ENCODE assay signal across 18 mouse cellular contexts in genomic region chr2:19704272-19704671, GRCm38 (mm10). TPM values are rescaled to one million over a fixed set of nuclear protein-coding genes. Genes with fewer than 3 reads are reported as not detected.
A peak's percentile ranks its signal among the peaks of the same experiment; 100 is the strongest.
DNase-seq lines count a peak whose midpoint lies in the region; ATAC-seq and TF ChIP-seq lines count a peak whose summit lies in the region.
"Had no signal": no experiment of that assay in that cellular context is flagged by ENCODE, and none has a peak within 500 bp of the region (broad histone marks: within the 10 kb centered on the region; RNA-seq: fewer than 3 reads in every experiment).

No protein-coding gene starts in this region.

- H3K27me3 ChIP-seq in kidney, adult 2 months (replicated peaks; ENCODE audit: control insufficient read depth, insufficient read depth, low read length), result no peaks in the 10 kb centered on the region
- H3K27me3 ChIP-seq in midbrain, postnatal 0 days (ENCODE audit: insufficient read depth, low read length), result no peaks in the 10 kb centered on the region
- H3K27me3 ChIP-seq in midbrain, embryonic 13.5 days, result no peaks in the 10 kb centered on the region
- no peaks in the 10 kb centered on the region for H3K27me3 ChIP-seq in heart, embryonic 14.5 days (ENCODE audit: control insufficient read depth, insufficient read depth, low read length)
- H3K27me3 ChIP-seq in stomach, postnatal 0 days (ENCODE audit: control insufficient read depth, insufficient read depth, low read length), result no peaks in the 10 kb centered on the region
- H3K27me3 ChIP-seq: forebrain, embryonic 15.5 days; kidney, embryonic 15.5 days had no signal

- no peak overlapping the region for H3K9ac ChIP-seq in midbrain, postnatal 0 days (replicated peaks; ENCODE audit: low read length, poor library complexity, severe bottlenecking)
- no peak overlapping the region for H3K9ac ChIP-seq in midbrain, embryonic 13.5 days (replicated peaks)
- no peak overlapping the region for H3K9ac ChIP-seq in heart, embryonic 14.5 days (ENCODE audit: low read length)
- H3K9ac ChIP-seq in stomach, postnatal 0 days (ENCODE audit: low read length), result no peak overlapping the region
- H3K9ac ChIP-seq: forebrain, embryonic 15.5 days; hindbrain, embryonic 14.5 days; kidney, embryonic 15.5 days; liver, embryonic 14.5 days had no signal

- no peak overlapping the region for H3K27ac ChIP-seq in kidney, adult 2 months (ENCODE audit: insufficient read depth, low read depth, low read length)
- no peak overlapping the region for H3K27ac ChIP-seq in midbrain, postnatal 0 days (ENCODE audit: low read depth, low read length)
- no peak overlapping the region for H3K27ac ChIP-seq in midbrain, embryonic 13.5 days
- peak overlapping the region; percentile 66 to 89 for H3K27ac ChIP-seq in heart, embryonic 14.5 days (replicated peaks in 1 of 2; ENCODE audit: control insufficient read depth in 1 of 2, insufficient read depth in 1 of 2, low read depth in 2 of 2, low read length in 2 of 2)
- peak overlapping the region; percentile 20; the same call in 1 of the 2 replicates for H3K27ac ChIP-seq in stomach, postnatal 0 days (replicated peaks)
- H3K27ac ChIP-seq: forebrain, embryonic 15.5 days; hindbrain, embryonic 14.5 days; kidney, embryonic 15.5 days; liver, embryonic 14.5 days; midbrain, embryonic 10.5 days had no signal

- H3K4me3 ChIP-seq in kidney, adult 2 months (ENCODE audit: insufficient read depth, low read depth, low read length), result no peak overlapping the region
- H3K4me3 ChIP-seq in midbrain, postnatal 0 days (ENCODE audit: low read depth, low read length), result no peak overlapping the region
- H3K4me3 ChIP-seq in midbrain, embryonic 13.5 days (replicated peaks), result no peak overlapping the region
- no peak overlapping the region for H3K4me3 ChIP-seq in heart, embryonic 14.5 days (ENCODE audit: control insufficient read depth in 1 of 2, insufficient read depth in 1 of 2, low read depth in 1 of 2, low read length in 2 of 2)
- no peak overlapping the region for H3K4me3 ChIP-seq in stomach, postnatal 0 days (ENCODE audit: low read depth, low read length)
- H3K4me3 ChIP-seq: forebrain, embryonic 15.5 days; kidney, embryonic 15.5 days; midbrain, embryonic 10.5 days; myocyte had no signal

- H3K4me1 ChIP-seq in kidney, adult 2 months (ENCODE audit: control insufficient read depth, insufficient read depth, low read length), result no peaks in the 10 kb centered on the region
- no peaks in the 10 kb centered on the region for H3K4me1 ChIP-seq in midbrain, postnatal 0 days (ENCODE audit: insufficient read depth, low read length)
- H3K4me1 ChIP-seq in midbrain, embryonic 13.5 days (replicated peaks), result no peaks in the 10 kb centered on the region
- peaks cover 3 to 16% of the 10 kb centered on the region in 2 experiments for H3K4me1 ChIP-seq in heart, embryonic 14.5 days (ENCODE audit: control insufficient read depth in 2 of 2, insufficient read depth in 2 of 2, low read length in 2 of 2)
- H3K4me1 ChIP-seq in stomach, postnatal 0 days (replicated peaks; ENCODE audit: control insufficient read depth, insufficient read depth), result no peaks in the 10 kb centered on the region
- H3K4me1 ChIP-seq: kidney, embryonic 15.5 days had no signal

- no peak overlapping the region for H3K4me2 ChIP-seq in midbrain, postnatal 0 days (ENCODE audit: low read depth, low read length, poor library complexity, severe bottlenecking)
- no peak overlapping the region for H3K4me2 ChIP-seq in midbrain, embryonic 13.5 days (replicated peaks)
- H3K4me2 ChIP-seq in heart, embryonic 14.5 days (ENCODE audit: low read length), result peak overlapping the region; percentile 10; the same call in 1 of the 2 replicates
- no peak overlapping the region for H3K4me2 ChIP-seq in stomach, postnatal 0 days (replicated peaks; ENCODE audit: low read depth)
- H3K4me2 ChIP-seq: forebrain, embryonic 15.5 days; hindbrain, embryonic 14.5 days; kidney, embryonic 15.5 days had no signal

- no peaks in the 10 kb centered on the region for H3K36me3 ChIP-seq in kidney, adult 2 months (ENCODE audit: control insufficient read depth, insufficient read depth, low read length)
- H3K36me3 ChIP-seq in midbrain, postnatal 0 days (ENCODE audit: insufficient read depth, low read length), result no peaks in the 10 kb centered on the region
- H3K36me3 ChIP-seq in midbrain, embryonic 13.5 days, result no peaks in the 10 kb centered on the region
- H3K36me3 ChIP-seq in heart, embryonic 14.5 days (ENCODE audit: control insufficient read depth, insufficient read depth, low read length), result no peaks in the 10 kb centered on the region
- H3K36me3 ChIP-seq in stomach, postnatal 0 days (ENCODE audit: control insufficient read depth, insufficient read depth, low read length), result no peaks in the 10 kb centered on the region
- H3K36me3 ChIP-seq: forebrain, embryonic 15.5 days; kidney, embryonic 15.5 days; midbrain, embryonic 10.5 days had no signal

- no peak for ATAC-seq in midbrain, postnatal 0 days (ENCODE audit: low FRiP score)
- no peak for ATAC-seq in midbrain, embryonic 13.5 days
- peak; percentile 57 for ATAC-seq in heart, embryonic 14.5 days (ENCODE audit: insufficient number of reproducible peaks, insufficient read depth, low FRiP score, low read depth)
- ATAC-seq in stomach, postnatal 0 days (ENCODE audit: low FRiP score, low TSS enrichment), result no peak
- ATAC-seq: CD4-positive, CD25-positive, alpha-beta regulatory T cell, adult 4 months had no signal

- H3K9me3 ChIP-seq in midbrain, postnatal 0 days (ENCODE audit: low read length), result no peaks in the 10 kb centered on the region
- no peaks in the 10 kb centered on the region for H3K9me3 ChIP-seq in midbrain, embryonic 13.5 days
- H3K9me3 ChIP-seq in heart, embryonic 14.5 days (ENCODE audit: control insufficient read depth, low read length), result no peaks in the 10 kb centered on the region
- H3K9me3 ChIP-seq in stomach, postnatal 0 days (ENCODE audit: control insufficient read depth, low read length), result no peaks in the 10 kb centered on the region
- H3K9me3 ChIP-seq: forebrain, embryonic 15.5 days; kidney, embryonic 15.5 days; midbrain, embryonic 10.5 days had no signal

- TF ChIP-seq POLR2A in kidney, adult 2 months (IDR thresholded peaks at IDR 0.05; ENCODE audit: low read depth, low read length), result no peak

- no peak for TF ChIP-seq CTCF in kidney, adult 2 months (conservative IDR thresholded peaks at IDR 0.05; ENCODE audit: insufficient read depth, insufficient read length, low read depth, low read length)
- TF ChIP-seq CTCF in midbrain, postnatal 0 days (IDR thresholded peaks at IDR 0.05), result no peak
- no peak for TF ChIP-seq CTCF in stomach, postnatal 0 days (IDR thresholded peaks at IDR 0.05; ENCODE audit: low read depth)

- TF ChIP-seq EP300 in stomach, postnatal 0 days (optimal IDR thresholded peaks at IDR 0.05), result no peak

- DNase-seq in kidney, adult 2 months, result peak; percentile 31
- no peak for DNase-seq in kidney, adult 9 months
- peak; percentile 5 for DNase-seq in midbrain, postnatal 0 days (ENCODE audit: low spot score)
- DNase-seq in stomach, postnatal 0 days (ENCODE audit: low spot score), result no peak
- DNase-seq in testis, postnatal 10 days (ENCODE audit: low spot score), result no peak
- DNase-seq in frontal cortex, postnatal 36 days (ENCODE audit: low spot score in 2 of 2), result no peak
- DNase-seq: cerebellum, adult 11 months; right cerebral cortex, postnatal 14 days; thymus, postnatal 25 days had no signal

RNA-seq across cellular contexts. Expression of gene Otud1, which starts 46.7 kb away (rescaled TPM):
- polyA plus RNA-seq in kidney, adult 2 months (2012; rRNA removed), result 5.2 and 6.1 TPM in 2 replicates
- 6.4 and 9.4 TPM in 2 replicates for total RNA-seq in midbrain, postnatal 0 days (2014; rRNA removed)
- 1.7 and 2.0 TPM in 2 replicates for polyA plus RNA-seq in midbrain, postnatal 0 days (2015; fragmentation: Nextera tagmentation; extraction: Ambion mirVana)
- polyA plus RNA-seq in midbrain, embryonic 13.5 days (2015; fragmentation: Nextera tagmentation; extraction: Ambion mirVana), result 0.82 and 0.92 TPM in 2 replicates
- 15.0 and 16.4 TPM in 2 replicates for polyA plus RNA-seq in heart, embryonic 14.5 days (2014; fragmentation: Nextera tagmentation; extraction: Ambion mirVana)
- 3.3 and 4.7 TPM in 2 replicates for polyA plus RNA-seq in stomach, postnatal 0 days (2015; fragmentation: Nextera tagmentation; extraction: Ambion mirVana)

Comparison
In these comparisons a context has a peak if more than half of its experiments do, and no peak if none do; other contexts are left out.
1. DNase-seq: peak in kidney, adult 2 months (single experiment) and midbrain, postnatal 0 days (single experiment); none in kidney, adult 9 months (single experiment), stomach, postnatal 0 days (single experiment), testis, postnatal 10 days (single experiment) and frontal cortex, postnatal 36 days (0 of 2).
2. H3K27ac ChIP-seq: peak in heart, embryonic 14.5 days (2 of 2) and stomach, postnatal 0 days (single experiment); none in kidney, adult 2 months (single experiment), midbrain, postnatal 0 days (single experiment) and midbrain, embryonic 13.5 days (single experiment).